Mouse (Mus musculus) ovary, postnatal 14 days (tissue): ENCODE measurements at regions not wholly inside any gene's neighbourhood (a gene's known extent, or its start where the extent isn't known, plus 50 kb on each side); places are given as distances from the start of the nearest gene placed in this dataset.

Experiments
- DNase-seq: peaks from one replicate; pipeline ENCODE4 v3.0.0; 2022; ENCODE audit warnings: low spot score

DNA sequence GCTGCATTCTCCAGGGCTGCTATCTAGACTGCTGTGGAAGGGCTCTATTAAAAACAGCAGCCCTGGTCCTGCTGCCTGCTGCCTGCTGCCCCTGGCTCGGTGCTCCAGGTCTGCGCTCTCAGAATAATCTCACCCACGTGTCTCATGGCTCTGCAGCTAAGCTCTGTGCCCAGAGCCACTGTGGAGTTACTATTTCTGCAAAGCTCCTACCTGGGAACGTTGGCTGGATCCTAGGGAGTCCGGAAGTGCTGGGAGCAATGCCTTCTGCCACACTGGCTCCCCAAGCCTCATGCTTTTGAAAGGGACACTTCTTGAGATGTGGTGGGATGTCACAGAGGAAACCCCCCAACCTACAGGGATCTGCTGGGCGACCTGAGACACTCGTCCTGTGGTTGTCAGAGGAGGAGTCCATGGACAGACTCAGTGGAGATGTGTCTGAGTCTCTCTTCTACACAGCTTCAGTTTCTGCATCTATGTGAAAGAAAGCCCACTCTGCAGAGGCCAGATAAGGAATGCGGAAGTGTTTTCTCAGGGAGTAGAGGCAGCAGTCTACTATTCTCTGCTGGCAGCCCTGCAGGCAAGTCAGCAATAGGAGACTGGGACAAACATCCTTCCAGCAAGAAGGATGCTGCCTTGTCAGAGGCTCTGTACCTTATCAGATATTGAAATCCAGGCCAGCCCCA lies 63.0 kb upstream of the Kazn start:
- DNase-seq: no peak

GRCm38 (mm10) chr4:142298770-142299337 lies 59.7 kb upstream of the Kazn start:
- DNase-seq: no peak

DNA sequence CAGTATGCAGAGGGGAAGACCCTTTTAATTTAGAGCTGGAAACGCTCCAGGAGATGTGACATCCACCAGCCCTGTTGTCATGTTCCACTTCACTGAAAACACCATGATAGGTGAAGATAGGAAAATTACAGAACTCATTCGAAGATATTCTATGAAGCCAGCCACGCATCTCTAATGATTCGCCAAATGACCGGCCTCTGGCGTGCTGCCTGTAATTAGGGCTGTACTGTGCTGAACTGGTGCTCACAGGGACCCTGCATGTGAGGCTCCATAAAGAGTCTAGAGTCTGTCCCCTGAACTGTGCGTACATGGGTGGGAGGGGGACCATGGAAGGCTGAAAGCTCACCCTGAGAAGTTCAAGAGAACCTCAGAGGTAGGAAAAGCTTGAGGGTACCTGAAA lies 53.6 kb upstream of the Kazn start:
- no peak for DNase-seq

GRCm38 (mm10) chr4:142292334-142292733 lies 53.1 kb upstream of the Kazn start:
- no peak for DNase-seq

DNA sequence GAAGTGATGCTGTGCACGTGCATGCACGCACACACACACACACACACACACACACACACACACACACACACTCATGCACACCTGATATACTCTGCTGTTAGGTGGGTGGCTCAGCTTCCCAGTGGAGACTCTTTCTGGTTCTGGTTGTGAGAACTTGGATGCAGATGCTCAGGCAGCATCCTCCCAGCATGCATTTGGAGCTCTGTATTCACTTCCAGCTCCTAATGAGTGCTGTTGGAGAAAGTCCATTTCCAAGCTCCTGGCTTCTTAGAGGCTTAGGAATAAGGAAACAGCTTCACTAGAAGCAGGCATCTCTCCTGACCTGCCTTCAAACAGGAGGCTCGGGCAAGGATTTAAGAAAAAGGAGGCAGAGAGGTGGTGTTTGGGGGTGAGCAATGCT lies 52.2 kb upstream of the Kazn start:
- no peak for DNase-seq
